Mouse (Mus musculus) lung, embryonic 15.5 days (tissue): Measurements from ENCODE around the gene Cpt1b. TPM values are rescaled to one million over a fixed set of nuclear protein-coding genes. Genes with fewer than 3 reads are reported as not detected.

Experiments used
- ATAC-seq: fragments of 200-750 bp; cut with Nextera tagmentation; 2 replicates; pipeline ENCODE4 v1.8.0; 2017; ENCODE audit warnings: moderate number of reproducible peaks, borderline replicate concordance; ENCODE audit not compliant: low FRiP score, low TSS enrichment; ENCODE audit errors: extremely low read depth
- H3K27ac ChIP-seq: fragments of 300-500 bp; sonication (generic); 2 replicates; pipeline ENCODE4 v1.5.1; 2015; ENCODE audit warnings: moderate library complexity, mild to moderate bottlenecking, inconsistent platforms
- H3K27me3 ChIP-seq: fragments of 300-500 bp; sonication (generic); 2 replicates; pipeline ENCODE4 v1.6.1; 2015; ENCODE audit warnings: inconsistent platforms
- H3K36me3 ChIP-seq: fragments of 300-500 bp; sonication (generic); 2 replicates; pipeline ENCODE4 v1.6.1; 2015; ENCODE audit warnings: inconsistent platforms
- H3K4me1 ChIP-seq: fragments of 300-500 bp; sonication (generic); 2 replicates; pipeline ENCODE4 v1.6.1; 2015; ENCODE audit warnings: inconsistent platforms
- H3K4me2 ChIP-seq: fragments of 300-500 bp; sonication (generic); 2 replicates; pipeline ENCODE4 v1.6.1; 2015; ENCODE audit warnings: inconsistent platforms, mild to moderate bottlenecking, moderate library complexity
- H3K4me3 ChIP-seq: fragments of 300-500 bp; sonication (generic); 2 replicates; pipeline ENCODE4 v1.5.1; 2015; ENCODE audit warnings: mild to moderate bottlenecking, inconsistent platforms
- H3K9ac ChIP-seq: fragments of 300-500 bp; sonication (generic); 2 replicates; pipeline ENCODE4 v1.6.1; 2015; ENCODE audit warnings: inconsistent platforms
- H3K9me3 ChIP-seq: fragments of 300-500 bp; sonication (generic); 2 replicates; pipeline ENCODE4 v1.6.1; 2016; ENCODE audit warnings: inconsistent platforms
- WGBS: fragments of 180-500 bp; shearing (Covaris S2); methylation state at CpG from one replicate; pipeline ENCODE4 v1.1.7; 2015; 5-methylcytosine and 5-hydroxymethylcytosine counted together
- polyA plus RNA-seq: library from polyadenylated mRNA; unstranded; fragments of >200 nt; fragmentation: Nextera tagmentation; extraction: Ambion mirVana; gene quantifications from 2 replicates; pipeline ENCODE4 v1.2.1, GENCODE M21; 2015

Gene Cpt1b
- polyA plus RNA-seq, 1 experiment from 2014 or later, result 5.1 TPM

GRCm38 (mm10) chr15:89377362-89377761, 48.3 kb downstream of the Cpt1b start:
- Histone ChIP-seq H3K9me3 (no peaks in the 10 kb centered on the region), H3K4me3 (no peak overlapping the region), H3K4me1 (peaks cover 28% of the 10 kb centered on the region), H3K9ac (no peak overlapping the region), H3K27ac (no peak overlapping the region), H3K27me3 (peaks cover 59% of the 10 kb centered on the region), H3K4me2 (no peak overlapping the region), H3K36me3 (peaks cover 4% of the 10 kb centered on the region)
- 3% methylated on average over 18 of the region's 18 CpGs for WGBS
- no peak for ATAC-seq

GRCm38 (mm10) chr15:89376957-89377356, 48.7 kb downstream of the Cpt1b start, which contains the start of gene Tymp:
Gene Tymp, minus strand, starts transcription at chr15:89377039.
- no peak within 1 kb of the TSS for H3K4me2 ChIP-seq
- WGBS, result 21% methylated on average over 16 of the region's 16 CpGs
- no peaks in the 10 kb centered on the region for H3K9me3 ChIP-seq
- H3K27me3 ChIP-seq, result peaks cover 55% of the 10 kb centered on the region
- H3K9ac ChIP-seq, result no peak within 1 kb of the TSS
- H3K4me3 ChIP-seq, result no peak within 1 kb of the TSS
- H3K27ac ChIP-seq, result no peak within 1 kb of the TSS
- no peak for ATAC-seq
- H3K4me1 ChIP-seq, result peaks cover 28% of the 10 kb centered on the region
- peaks cover 8% of the 10 kb centered on the region for H3K36me3 ChIP-seq

- Histone ChIP-seq H3K9me3 (no peaks in the 10 kb centered on the region), H3K27ac (no peak overlapping the region), H3K4me2 (no peak overlapping the region), H3K9ac (no peak overlapping the region), H3K4me3 (no peak overlapping the region), H3K4me1 (peaks cover 28% of the 10 kb centered on the region), H3K36me3 (peaks cover 17% of the 10 kb centered on the region), H3K27me3 (peaks cover 50% of the 10 kb centered on the region)
- 69% methylated on average over 7 of the region's 7 CpGs for WGBS
- ATAC-seq, result no peak
Observed at GRCm38 (mm10) chr15:89376040-89376439, 49.6 kb downstream of the Cpt1b start.

- H3K27ac ChIP-seq, result no peak overlapping the region
- no peak for ATAC-seq
- H3K9me3 ChIP-seq, result no peaks in the 10 kb centered on the region
- WGBS, result 89% methylated on average over 17 of the region's 17 CpGs
- H3K36me3 ChIP-seq, result peaks cover 28% of the 10 kb centered on the region
- H3K9ac ChIP-seq, result peak overlapping the region; percentile 77; the same call in 1 of the 2 replicates
- peaks cover 28% of the 10 kb centered on the region for H3K4me1 ChIP-seq
- H3K27me3 ChIP-seq, result peaks cover 42% of the 10 kb centered on the region
- H3K4me2 ChIP-seq, result peak overlapping the region; percentile 84; the same call in 1 of the 2 replicates
- no peak overlapping the region for H3K4me3 ChIP-seq
Observed at GRCm38 (mm10) chr15:89374801-89375534, 50.7 kb downstream of the Cpt1b start.

GRCm38 (mm10) chr15:89374340-89374739, 51.3 kb downstream of the Cpt1b start:
- H3K9ac ChIP-seq, result peak overlapping the region; percentile 77
- peaks cover 37% of the 10 kb centered on the region for H3K27me3 ChIP-seq
- H3K4me2 ChIP-seq, result peak overlapping the region; percentile 84
- no peaks in the 10 kb centered on the region for H3K9me3 ChIP-seq
- H3K27ac ChIP-seq, result peak overlapping the region; percentile 93; the same call in 1 of the 2 replicates
- ATAC-seq, result no peak
- WGBS, result 48% methylated on average over 9 of the region's 9 CpGs
- peaks cover 25% of the 10 kb centered on the region for H3K4me1 ChIP-seq
- peak overlapping the region; percentile 64 for H3K4me3 ChIP-seq
- H3K36me3 ChIP-seq, result peaks cover 34% of the 10 kb centered on the region

GRCm38 (mm10) chr15:89373762-89374248, 51.9 kb downstream of the Cpt1b start, which contains the start of gene Sco2:
Gene Sco2, minus strand, starts transcription at chr15:89373846.
- Histone ChIP-seq H3K9ac (peak within 1 kb of the TSS; percentile 77), H3K9me3 (no peaks in the 10 kb centered on the region), H3K27me3 (peaks cover 31% of the 10 kb centered on the region), H3K36me3 (peaks cover 39% of the 10 kb centered on the region), H3K4me1 (peaks cover 20% of the 10 kb centered on the region), H3K4me2 (peak within 1 kb of the TSS; percentile 84), H3K27ac (peak within 1 kb of the TSS; percentile 93), H3K4me3 (peak within 1 kb of the TSS; percentile 64)
- under 1% methylated on average over 42 of the region's 42 CpGs for WGBS
- peak; percentile 74 for ATAC-seq

- H3K27ac ChIP-seq, result peak overlapping the region; percentile 93
- H3K4me1 ChIP-seq, result peaks cover 15% of the 10 kb centered on the region
- no peaks in the 10 kb centered on the region for H3K9me3 ChIP-seq
- peaks cover 25% of the 10 kb centered on the region for H3K27me3 ChIP-seq
- peak overlapping the region; percentile 84 for H3K4me2 ChIP-seq
- WGBS, result under 1% methylated on average over 35 of the region's 35 CpGs
- peak overlapping the region; percentile 77 for H3K9ac ChIP-seq
- peaks cover 46% of the 10 kb centered on the region for H3K36me3 ChIP-seq
- ATAC-seq, result peak; percentile 84
- peak overlapping the region; percentile 64 for H3K4me3 ChIP-seq
Observed at GRCm38 (mm10) chr15:89373027-89373761, 52.5 kb downstream of the Cpt1b start.

- 72% methylated on average over 7 of the region's 7 CpGs for WGBS
- Histone ChIP-seq H3K9ac (no peak overlapping the region), H3K4me2 (peak overlapping the region; percentile 84), H3K4me1 (peaks cover 15% of the 10 kb centered on the region), H3K27ac (peak overlapping the region; percentile 93; the same call in 1 of the 2 replicates), H3K36me3 (peaks cover 52% of the 10 kb centered on the region), H3K9me3 (no peaks in the 10 kb centered on the region), H3K4me3 (peak overlapping the region; percentile 64; the same call in 1 of the 2 replicates), H3K27me3 (peaks cover 19% of the 10 kb centered on the region)
- no peak for ATAC-seq
Observed at GRCm38 (mm10) chr15:89372536-89372935, 53.1 kb downstream of the Cpt1b start.

GRCm38 (mm10) chr15:89372068-89372467, 53.6 kb downstream of the Cpt1b start:
- H3K27ac ChIP-seq, result no peak overlapping the region
- H3K27me3 ChIP-seq, result peaks cover 14% of the 10 kb centered on the region
- peaks cover 57% of the 10 kb centered on the region for H3K36me3 ChIP-seq
- ATAC-seq, result no peak
- peaks cover 15% of the 10 kb centered on the region for H3K4me1 ChIP-seq
- H3K4me2 ChIP-seq, result no peak overlapping the region
- no peak overlapping the region for H3K9ac ChIP-seq
- no peak overlapping the region for H3K4me3 ChIP-seq
- 83% methylated on average over 13 of the region's 13 CpGs for WGBS
- H3K9me3 ChIP-seq, result no peaks in the 10 kb centered on the region
